Mouse (Mus musculus) CD4-positive helper T cell, adult 2 months (primary cell): ENCODE measurements around the gene Tmem175.
A peak's percentile ranks its signal among the peaks of the same experiment; 100 is the strongest.

ENCODE experiments used
- DNase-seq: peaks from one replicate; pipeline ENCODE4 v3.0.0-alpha.2; 2012; ENCODE audit warnings: low read depth, missing footprints, low spot score

Tmem175 gene

DNA sequence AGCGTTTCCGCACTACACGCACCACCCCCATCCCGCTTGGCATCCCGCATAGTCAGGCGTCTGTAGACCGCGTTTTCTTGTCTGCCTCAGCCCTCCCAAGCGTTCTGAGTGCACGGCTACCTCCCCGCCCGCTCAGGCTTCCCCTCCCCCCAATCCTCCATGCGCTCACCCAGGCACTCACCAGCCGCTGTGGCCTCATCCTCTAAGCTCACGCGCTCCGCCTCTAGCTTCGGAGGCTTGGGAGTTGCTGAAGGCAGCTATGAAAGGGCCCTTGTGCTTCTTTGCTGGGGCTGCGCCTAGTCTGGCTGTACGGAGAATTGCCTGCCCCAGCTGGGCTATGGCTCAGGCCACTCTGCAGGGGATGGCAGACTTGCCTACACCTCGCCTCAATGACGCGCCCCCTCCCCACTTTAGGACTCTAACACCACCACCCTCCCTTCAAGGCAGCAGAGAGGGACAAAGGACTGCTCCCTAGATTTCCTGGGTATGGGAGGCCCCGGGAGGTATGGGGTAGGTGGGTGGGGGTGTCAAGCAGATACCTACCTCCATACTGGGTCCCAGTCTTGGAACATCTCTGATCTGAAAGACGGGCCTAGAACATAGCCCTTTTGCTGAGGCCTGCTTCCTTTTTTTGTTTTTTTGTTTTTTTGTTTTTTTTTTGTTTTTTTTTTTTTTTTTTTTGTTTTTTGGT lies 48.2 kb downstream of the Tmem175 start:
- no peak for DNase-seq

DNA sequence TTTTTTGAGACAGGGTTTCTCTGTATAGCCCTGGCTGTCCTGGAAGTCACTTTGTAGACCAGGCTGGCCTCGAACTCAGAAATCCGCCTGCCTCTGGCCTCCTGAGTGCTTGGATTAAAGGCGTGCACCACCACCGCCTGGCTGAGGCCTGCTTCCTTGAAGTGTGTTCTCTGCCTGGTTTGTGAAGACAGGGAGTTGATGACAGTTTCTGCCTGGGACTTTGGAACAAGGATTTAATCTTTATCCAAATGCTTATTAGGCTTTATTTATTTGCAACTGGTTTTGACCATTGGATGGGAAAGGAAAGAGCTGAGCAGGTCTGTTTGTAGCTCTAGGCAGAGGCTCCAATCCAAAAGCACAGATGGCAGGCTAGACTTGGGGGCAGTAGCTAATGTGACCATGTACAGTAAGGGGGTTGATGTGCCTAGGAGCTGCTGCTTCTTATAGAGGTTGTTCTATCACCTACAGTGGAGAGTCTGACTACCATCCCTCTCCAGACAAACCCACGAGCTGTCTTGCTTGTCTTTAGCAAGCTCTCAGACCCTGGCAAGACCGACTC lies 48.8 kb downstream of the Tmem175 start:
- no peak for DNase-seq

DNA sequence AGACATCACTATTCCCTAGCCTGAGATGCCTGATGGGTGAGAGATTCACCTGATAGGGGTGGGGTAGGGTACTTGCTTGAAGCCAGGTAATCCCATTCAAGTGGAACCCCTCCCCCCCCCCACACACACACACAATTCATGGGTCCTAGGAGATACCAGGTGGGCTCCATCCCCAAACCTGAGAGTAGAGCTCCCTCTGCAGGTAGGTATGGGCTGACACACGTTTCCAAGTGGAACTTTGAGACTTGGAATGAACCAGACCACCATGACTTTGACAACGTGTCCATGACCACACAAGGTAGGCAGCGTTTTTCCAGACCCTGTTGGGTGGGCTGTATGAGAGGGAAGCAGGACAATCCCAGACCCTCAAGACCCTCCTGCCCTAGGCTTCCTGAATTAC lies 50.3 kb downstream of the Tmem175 start:
- no peak for DNase-seq

DNA sequence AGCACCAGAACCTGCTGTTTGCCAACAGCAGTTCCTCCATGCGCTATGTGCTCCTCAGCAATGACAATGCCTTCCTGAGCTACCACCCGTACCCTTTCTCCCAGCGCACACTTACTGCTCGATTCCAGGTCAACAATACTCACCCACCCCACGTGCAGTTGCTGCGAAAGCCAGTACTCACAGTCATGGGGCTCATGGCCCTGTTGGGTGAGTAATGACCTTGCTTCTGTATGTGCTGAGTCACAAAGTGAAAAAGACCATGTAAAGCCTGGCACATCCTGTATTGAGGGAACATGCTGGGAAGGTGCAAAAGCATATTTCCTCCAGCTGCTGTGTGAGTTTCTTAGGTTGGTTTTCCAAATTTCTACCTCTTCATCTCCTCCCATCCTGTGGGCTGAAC lies 51.3 kb downstream of the Tmem175 start:
- no peak for DNase-seq

DNA sequence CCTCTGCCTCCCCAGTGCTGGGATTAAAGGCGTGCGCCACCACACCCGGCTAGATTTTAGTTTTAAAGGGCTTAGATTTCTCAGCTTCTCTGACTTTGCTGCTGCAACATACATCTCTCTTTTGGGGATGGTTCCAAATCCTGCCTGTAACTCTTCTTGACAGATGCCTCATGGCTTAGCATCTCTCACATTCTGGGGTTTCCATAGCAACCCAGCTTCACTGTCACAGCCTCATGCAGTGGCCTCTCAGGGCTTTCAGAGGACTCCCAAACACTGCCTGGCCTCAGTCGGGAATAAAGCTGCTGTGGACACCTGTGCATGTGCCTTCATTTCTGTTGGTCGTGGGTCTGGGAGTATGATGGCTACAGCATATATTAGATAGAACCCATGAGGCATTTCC lies 59.5 kb downstream of the Tmem175 start:
- no peak for DNase-seq

DNA sequence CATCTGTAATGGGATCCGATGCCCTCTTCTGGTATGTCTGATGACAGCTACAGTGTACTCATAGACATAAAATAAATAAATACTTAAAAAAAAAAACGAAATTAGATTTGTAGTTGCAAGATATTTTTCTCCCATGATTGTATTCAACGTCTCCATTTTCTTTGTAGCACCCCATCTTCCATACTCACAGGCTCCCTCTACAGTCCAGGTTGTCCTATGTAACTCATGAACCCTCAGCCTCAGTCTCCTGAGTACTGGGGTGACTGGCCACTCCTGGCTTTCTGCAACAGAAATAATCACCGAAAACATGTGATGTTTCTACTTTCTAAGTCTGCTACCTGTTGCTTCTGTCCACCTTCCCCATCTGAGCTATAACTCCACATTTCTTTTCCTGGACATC lies 61.6 kb downstream of the Tmem175 start:
- peak; percentile 48 for DNase-seq

DNA sequence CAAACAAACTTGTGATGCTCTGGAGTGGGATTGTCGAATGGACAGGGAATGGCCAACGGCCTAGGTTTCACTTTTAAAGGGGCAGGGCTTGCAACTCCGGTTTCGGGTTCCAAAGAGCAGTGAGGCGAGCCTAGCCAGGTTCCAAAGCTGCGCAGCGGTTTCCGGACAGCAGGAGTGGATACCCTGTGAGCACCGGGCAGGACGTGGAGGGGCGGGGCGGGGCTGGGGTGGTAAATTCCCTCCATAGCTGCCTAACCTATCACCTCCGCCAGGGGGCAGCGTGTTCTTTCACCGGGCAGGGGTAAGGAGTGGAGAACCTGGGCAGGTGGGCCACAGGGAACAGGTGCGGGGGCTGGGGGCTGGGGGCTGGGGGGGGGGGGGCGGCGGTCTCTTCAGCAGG lies 62.7 kb downstream of the Tmem175 start, which contains the start of gene Fgfrl1:
Gene Fgfrl1 (plus strand): TSS at position 112 of the 400 bp plus-strand sequence.
- peak; percentile 79 for DNase-seq

DNA sequence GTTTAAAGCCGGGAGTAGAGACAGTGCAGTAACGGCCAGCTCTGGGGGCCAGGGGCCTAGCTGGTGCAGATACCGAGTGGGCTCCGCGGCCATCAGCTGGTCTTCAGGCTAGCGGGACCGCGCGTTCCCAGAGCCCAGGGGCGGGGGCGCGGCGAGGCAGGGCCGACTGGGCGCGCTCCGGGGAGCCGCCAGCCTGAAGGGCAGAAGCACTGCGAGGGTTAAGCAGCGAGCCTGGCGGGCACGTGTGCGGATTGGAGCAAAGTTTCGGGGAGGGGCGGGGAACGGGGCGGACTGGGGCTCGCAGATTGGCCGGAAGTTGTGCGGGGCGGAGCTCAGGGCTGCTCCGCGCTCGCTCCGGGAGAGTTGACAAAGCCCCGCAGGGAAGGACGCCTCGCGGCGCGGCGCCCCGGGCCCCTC lies 64.3 kb downstream of the Tmem175 start:
- peak; percentile 93 for DNase-seq

DNA sequence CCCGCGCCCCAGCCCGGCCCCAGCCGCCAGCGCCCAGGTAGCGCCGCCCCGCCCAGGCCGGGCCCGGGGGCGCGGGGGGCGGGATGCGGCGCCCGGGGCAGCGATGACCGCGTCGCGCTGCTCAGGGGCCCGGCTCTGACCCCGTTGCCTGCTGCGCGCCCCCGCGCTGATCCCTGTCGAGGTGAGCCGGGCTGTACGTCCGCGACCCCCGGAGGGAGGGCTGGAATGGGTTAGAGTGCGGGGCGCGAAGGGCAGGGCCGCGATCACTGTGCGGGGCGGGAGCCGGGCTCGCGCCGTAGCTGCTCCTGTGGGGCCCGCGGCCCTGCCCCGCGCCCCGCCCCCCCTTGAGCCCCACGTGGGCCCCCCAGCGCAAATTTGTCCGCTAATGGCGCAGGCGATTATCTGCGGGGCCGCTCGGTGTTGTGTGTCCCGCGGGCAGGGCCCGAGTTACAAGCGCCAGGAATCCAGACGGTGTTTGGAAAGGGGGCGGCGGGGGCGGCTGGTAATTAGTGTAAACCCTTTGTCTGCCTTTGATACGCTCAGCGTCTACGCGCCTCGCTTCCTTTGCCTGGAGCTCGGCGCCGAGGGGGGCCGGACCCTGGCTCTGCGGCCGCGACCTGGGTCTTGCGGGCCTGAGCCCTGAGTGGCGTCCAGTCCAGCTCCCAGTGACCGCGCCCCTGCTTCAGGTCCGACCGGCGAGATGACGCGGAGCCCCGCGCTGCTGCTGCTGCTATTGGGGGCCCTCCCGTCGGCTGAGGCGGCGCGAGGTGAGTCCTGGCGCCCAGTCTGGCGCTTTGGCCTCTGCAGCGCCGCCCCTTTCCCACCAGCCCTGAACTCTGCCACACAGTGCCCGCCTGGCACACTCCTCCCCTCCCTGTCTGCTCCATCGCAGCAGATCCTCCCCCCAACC lies 65.0 kb downstream of the Tmem175 start:
- DNase-seq: peak; percentile 47

DNA sequence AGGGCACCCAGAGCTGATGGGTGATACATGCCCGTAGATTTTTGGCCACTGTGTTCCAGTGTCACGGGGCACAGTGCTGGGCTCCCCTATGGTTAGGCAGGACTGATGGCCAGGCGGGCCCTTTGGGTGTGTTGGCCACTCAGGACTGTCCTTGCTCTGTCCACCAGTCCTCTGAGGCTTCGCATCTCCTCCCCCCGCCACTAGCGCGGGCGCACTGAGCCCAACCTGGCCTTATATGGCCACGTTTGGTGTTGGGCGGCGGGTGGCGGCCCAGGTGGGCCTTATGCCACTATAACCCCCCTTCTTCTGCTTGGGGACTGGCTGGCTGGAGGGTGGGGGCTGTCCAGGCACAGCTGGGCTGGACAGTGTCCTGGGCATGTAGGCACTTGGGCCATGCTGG lies 66.3 kb downstream of the Tmem175 start:
- DNase-seq: no peak

DNA sequence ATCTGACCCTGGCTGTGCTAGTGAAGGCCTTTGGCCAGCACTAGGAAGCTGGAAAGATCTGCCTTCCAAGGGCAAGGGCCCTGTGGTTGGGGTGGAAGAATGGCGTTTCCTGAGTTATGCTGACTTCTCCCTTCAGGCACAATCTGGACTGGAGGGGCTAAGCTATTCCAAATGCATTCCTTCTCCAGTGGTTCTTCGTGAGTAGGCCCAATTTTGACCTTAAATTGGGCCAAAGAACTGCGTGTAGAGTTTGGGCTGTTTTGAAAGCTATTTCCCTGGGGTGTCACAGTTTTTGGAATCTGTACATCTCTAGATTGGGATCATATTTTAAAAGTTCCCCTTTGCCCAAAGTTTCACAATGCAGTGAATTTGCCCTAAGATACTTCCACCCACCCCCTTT lies 67.0 kb downstream of the Tmem175 start:
- DNase-seq: no peak

DNA sequence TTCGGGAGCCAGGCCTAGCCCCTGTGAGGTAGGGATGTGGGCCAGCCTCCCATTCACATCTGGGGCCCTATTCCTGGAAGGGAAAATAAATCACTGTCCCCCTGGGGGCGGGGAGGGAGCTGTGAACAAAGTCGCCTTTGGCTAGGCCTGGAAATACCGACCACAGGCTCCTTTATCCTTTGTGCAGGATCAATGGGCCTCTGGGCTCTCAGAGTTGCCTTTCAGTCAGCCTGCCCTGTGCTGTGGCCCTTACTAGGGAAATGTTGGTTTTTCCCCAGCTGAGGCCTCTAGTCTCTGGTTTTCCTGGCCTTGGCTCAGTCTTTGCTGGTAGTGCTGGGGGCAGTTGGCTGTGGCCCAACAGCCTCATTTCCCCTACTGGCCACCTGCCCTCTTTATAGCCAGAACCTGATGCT lies 67.8 kb downstream of the Tmem175 start:
- no peak for DNase-seq
